Mouse (Mus musculus): ENCODE measurements at regions not wholly inside any gene's neighbourhood (a gene's known extent, or its start where the extent isn't known, plus 50 kb on each side); places are given as distances from the start of the nearest gene placed in this dataset.
A peak's percentile ranks its signal among the peaks of the same experiment; 100 is the strongest.

DNA sequence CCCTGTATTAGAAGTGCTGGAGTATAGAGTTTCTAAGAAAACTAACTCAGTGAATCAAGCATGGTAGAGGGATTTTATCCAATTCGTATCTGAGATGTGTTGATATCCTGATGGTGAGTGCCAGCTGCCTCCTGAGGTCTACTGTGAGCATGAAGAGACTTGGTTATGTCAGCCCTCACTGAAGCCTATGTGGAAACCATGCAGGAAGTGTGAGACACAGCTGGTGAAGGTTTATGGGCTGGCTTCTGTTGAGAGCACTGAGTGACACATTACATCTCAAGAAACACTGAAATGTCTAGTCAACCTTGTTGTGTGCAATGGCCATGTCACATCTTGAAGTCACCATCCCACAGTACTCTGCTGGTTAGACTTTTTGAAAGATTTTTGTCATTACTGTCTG is 104.6 kb downstream of the Psmg1 start:
- no peak for DNase-seq

DNA sequence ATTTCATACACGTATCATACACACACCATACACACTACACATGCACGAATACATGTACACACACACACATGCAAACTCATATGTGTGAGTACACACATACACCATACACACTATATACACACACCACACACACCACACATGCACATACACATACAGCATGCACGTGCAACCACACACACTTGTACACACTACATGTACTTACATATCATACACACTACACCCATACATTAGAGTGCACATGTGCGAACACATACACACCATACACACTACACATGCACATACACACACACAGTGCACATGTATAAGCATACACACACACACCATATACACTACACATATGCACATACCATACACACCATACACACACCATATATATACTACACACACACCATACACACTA is 117.5 kb downstream of the Psmg1 start:
- no peak for DNase-seq

DNA sequence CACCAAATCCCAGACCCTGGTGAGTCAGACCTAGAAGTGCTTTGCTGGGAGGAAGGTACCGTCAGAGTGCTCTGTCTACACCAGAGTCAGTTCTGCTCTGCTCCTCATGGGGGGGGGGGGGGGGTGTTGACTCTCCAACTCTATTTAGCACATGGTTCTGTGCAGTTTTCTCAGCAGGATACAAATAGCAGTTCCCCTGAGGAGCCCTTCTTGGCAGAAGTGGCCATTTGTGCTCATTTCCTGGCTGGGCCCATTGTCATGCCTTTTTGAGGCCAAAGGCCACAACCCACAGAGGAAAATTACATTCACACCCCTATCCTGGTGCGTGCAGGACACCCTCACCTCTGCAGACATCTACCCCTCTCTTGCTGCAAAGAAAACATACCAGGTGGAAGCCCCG is 118.3 kb downstream of the Psmg1 start:
- DNase-seq = peak; percentile 58

DNA sequence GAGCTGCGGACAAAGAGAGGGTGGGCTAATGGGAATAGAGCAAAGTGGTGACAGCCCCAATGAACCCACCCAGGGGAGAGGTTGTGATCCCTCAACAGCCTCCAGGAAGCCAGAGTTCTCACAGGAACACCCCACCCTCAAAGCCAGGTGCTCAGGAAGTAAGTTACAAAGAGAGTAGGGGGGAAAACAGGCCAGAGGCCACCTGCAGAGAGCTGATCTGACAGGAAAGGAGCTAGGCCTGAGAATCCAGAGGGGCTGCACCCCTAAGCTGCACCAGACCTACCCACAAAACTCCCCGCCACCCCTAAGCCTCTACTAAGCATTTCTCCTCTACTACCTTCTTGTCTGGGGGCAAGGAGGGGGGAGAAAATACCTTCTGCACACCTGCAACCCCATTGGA is 120.5 kb downstream of the Psmg1 start:
- no peak for DNase-seq

DNA sequence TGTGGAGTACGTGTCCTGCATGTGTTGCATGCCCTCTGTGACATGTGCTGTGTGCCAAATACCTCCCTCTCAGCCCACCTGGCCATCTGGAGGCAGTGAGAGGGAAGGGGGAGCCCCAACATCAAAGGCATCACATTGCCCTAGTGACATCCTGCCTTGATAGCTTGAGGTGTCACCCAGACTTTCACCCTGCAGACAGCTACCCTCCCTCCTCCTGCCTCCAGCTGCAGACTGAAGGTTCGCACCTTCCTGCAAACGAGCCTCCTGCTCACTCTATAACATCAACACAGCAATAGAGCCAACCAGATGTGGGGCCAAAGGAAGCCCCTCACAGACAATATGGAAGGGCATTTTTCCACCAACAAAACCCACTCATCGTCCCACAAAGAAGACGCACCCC is 121.3 kb downstream of the Psmg1 start:
- no peak for DNase-seq

DNA sequence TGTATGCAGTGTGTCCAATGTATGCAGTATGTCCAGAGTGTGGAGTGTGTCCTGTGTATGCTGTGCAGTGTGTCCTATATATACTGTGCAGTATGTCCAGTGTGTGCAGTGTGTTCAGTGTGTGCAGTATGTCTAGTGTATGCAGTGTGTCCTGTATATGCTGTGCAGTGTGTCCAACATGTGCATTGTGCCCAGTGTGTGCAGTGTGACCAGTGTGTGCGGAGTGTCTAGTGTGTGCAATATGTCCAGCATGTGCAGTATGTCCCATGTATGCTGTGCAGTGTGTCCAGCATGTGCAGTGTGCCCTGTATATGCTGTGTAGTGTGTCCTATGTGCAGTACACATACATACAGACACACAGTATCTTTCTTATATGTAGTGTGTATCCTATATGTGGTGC is 121.9 kb downstream of the Psmg1 start:
- no peak for DNase-seq

DNA sequence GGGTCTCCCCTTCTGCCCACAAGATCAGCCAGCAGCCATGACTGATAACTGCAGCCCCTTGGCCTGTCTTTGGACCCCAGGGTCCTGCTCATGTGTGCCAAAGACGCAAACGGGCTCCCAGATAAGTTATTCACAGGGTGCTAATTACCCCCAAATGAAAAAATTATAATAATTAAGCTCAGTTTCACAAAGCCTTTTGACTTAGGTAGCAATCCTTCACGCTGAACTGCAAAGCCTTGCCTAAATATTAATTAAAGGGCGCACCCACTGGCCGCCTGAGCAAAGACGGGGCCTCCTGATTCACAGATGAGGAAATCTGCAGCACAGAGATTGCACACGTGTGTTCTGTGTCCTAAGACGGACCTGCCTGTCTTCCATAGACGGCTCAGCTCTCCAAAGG is 123.2 kb downstream of the Psmg1 start:
- no peak for DNase-seq

DNA sequence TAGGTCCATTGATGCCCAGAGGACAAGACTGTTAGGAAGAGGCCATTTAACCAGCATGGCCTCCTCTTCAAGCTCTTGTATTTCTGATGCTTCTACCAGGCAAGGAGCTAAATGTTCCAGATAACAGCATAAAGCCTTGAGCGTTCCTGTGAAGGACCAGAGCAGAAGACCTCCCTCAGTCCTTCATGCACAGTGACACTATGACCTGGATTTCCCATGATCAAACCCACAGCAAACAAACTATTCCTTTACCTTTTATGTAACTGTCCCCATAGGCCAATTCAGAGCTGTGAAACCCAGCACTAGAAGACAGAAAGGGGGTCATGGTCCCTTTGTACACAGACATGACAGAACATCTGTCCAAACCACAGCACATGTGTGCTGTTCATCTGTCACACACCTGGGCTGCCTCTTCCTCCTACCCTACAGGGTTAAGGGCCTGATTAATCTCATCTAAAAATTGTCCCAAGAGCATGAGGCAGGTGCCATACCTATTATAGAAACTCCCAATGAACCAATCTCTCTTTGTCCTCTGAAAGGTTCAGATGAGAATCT is 123.8 kb downstream of the Psmg1 start:
- DNase-seq = no peak

DNA sequence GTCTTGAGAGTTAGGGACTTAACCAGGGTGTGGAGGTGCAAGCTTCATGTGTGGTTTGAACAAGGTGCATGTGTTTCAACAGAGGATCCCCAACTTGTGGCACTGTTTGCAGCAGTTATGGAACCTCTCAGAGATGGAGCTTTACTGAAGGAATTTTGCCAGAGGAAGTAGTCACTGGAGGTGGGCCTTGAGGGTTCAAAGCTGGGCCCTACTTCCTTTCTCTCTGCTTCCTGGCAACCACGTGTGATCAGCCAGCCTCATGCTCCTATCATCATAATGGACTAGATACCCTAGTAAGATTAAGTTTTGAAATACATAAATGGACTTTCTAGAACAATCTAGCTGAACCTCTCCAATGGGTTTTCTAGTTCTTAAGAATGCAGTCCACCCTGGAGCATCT is 125.2 kb downstream of the Psmg1 start:
- DNase-seq = no peak

DNA sequence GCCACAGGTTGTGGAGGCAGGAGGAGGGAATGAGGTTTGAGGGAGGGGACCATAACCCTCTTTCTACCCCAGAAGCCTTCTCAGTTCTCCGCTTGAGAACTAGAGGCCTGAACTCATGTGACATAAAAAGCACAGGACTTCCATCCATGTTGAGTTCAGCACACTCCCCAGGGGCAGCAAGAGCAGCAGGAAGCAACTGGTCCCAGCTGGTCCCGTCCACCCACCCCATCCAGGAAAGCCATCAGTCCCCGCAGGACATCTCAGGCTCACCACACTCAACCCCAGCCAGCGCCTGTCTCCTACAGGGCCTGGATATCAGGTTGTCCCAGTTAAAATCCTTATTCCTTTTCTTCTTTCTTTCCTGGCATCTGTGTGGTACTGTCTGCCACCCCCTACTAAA is 126.1 kb downstream of the Psmg1 start:
- no peak for DNase-seq

DNA sequence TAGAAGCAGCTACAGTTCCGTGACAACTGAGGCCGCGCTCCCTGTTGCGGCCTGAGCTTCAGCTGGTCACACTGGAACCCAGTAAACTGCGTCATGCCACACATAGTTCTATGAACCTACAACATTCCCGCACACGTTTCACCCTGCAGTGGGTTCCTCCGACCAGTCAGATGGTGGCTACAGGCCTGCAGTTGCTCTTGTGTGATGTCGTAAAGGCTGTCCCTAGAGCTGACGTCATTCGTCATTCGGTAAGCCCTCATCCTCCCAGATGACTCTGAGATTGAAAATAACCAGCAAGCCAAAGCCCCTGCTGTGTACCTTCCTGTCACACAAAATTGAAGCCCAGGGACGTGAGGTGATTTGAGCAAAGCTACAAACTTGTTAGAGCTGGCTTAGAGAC is 126.7 kb downstream of the Psmg1 start:
- DNase-seq = no peak

DNA sequence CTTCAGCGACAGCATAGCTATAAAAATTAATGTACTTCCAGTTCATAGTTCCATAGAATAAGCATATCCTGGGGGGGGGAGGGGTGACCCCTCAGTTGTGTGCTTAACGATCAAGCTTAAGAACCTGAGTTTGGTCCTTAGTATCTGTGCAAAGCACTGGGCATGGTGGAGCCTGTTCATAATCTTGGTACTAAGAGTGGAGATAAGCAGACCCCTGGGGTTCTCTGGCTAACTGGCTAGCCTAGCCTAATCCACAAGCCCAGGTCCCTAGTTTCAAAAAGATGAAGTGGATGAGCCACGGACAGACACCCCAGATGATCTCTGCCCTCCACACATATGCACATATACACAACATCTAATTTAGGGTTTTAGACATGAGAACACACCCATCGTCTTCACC is 127.2 kb downstream of the Psmg1 start:
- DNase-seq = no peak

DNA sequence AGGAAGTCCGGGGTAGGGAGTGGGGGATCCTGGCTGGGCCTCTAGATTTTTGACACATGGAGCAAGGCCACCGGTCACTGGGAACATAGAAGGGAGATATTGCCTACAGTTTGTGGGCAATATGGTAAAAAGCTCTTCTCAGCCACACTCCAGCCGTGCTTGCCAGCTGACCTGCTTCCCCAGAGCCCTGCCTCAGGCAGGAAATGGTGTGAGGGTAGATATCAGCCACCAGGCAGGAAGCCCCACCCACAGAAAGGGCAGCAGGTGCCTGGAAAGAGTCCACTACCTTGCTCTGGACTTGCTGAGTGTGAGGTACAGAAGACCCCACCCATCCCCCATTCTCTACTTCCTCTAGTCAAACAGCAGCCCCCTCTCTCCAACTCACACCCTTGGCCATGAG is 128.1 kb downstream of the Psmg1 start:
- peak; percentile 39 for DNase-seq

DNA sequence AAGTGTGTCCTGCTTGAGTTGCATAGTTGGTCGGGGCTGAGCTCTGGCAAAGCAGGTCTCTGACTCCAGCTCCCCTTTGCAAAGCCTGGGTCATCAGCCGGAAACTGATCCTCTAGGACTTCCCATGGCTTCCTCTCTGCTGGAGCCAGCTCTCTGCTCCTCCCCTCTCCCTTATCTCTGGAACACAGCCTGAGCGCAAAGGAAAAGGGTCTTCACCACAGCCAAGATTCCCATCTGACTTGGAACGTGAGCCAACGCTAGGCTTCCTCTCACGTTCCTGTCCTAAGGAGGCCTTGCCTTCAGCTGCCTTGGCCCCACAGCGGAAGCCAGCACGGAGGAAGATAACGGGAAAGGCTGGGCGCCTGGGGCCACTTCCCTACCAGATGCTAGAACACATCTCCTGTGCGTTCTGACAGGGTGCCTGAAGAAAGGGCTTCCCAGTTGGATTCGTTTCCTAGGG is 129.5 kb downstream of the Psmg1 start:
- peak; percentile 56 for DNase-seq

DNA sequence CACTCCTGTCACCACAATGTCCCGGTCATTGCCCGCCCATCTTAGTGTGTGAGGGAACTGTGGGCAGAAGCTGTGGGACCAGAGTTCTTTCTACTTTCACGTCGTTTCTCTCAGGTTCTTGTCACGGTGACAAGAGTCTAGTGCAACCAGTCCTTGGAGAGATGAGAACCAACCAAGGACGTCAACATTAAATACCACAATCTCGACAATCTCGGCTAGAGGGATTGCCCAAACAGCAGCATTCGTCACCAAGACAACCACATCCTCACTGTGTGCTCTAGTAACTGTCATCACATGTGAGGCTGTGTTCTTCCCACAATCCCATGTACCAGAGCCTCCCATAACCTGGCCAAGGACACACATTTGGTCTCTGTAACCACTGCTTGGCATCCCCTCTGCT is 129.9 kb downstream of the Psmg1 start:
- DNase-seq = no peak

DNA sequence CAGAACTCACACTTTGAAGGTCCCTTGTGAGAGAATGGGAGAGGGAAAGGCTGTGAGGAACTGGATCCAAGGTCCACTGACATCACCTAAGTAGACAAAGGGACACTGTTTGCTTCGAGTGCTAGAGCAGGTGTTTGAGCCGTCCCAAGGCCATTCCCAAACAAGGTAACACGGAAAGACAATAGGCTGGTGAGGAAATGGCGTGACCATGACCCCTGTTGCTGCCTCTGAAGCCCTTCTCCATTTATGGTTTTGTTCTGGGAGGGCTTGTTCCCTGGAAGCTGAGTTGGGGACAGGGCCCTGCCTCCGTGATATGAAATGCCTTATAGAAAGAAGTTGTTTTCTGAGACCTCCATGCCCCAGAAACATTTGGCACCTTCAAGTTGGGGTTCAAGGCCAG is 130.6 kb downstream of the Psmg1 start:
- DNase-seq = no peak

DNA sequence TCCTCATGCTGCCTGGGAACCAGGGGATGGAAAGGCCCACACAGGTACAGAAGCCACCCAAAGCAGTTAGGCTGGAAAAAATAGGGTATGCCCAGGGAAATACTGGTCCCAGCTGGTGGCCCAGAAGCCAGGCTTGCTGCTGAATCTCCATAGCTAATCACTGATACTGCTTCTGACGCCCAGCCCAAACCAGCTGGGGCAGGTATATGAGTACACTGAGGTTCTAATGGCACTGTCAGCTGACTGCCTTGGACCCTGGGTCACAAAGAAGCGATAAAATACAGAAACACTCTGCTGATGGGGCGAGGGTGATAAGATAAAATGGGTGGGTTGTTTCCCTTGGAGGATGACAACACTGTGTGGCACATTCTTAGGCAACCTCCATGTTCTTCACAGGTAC is 133.4 kb downstream of the Psmg1 start:
- DNase-seq = no peak

DNA sequence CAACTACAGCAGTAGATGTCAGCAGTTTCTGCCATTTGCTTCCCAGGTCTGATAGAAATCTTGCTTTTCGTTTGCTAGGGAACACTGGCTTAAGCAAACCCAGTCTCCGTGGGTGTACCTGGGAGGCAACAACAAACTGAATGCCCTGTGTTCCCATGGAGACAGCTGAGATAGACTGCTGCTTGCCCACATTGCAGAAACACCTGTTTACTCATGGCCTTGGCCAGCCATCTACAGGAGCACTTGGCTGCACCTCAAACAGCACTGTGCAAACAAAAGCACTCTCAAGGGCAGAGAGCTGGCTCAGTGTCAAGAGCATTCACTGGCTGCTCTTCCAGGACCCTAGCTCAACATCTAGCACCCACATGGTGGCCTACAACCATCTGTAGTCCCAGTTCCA is 135.5 kb downstream of the Psmg1 start:
- DNase-seq = peak; percentile 55

DNA sequence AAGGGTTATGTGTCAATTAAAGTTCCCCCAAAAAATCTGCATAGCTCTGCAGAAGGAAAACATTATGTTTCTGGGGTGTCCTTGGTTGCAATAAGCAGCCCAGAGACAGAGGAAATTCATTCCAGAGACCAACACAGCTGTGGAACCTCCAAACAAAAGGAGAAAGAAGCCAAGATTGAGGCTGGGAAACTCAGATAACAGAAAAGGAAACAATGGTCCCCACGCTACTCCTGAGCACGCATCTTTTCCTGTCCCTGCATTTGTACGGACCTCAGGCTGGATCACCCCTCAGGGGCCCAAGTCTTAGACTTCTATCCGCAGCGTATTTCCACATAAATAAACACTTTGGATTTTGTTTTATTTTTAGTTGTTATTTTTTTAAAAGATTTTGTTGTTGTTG is 138.9 kb downstream of the Psmg1 start:
- no peak for DNase-seq

DNA sequence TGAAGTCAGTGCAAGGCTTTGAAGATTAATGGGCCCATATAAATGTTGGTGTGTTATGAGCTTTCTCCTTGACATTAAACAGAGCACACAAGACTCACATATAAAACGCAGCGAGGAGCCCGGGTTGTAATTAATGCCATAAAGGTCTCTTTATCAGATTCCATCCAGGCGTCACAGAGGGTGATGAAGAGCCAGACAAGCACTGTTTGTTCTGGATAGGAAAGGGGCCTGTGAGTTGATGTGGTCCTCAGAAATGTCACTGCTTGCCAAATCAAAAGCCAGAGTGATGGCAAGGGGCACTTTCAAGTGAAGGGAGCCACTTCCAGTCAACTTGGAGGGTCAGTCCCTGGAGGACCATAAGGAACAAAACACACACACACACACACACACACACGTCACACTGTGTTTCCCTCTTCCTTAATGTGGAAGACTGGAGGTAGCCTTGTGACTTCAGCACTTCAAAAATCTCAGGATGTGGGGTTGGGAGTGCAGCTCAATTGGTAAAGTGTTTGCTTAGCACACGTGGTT is 142.1 kb downstream of the Psmg1 start:
- no peak for DNase-seq

DNA sequence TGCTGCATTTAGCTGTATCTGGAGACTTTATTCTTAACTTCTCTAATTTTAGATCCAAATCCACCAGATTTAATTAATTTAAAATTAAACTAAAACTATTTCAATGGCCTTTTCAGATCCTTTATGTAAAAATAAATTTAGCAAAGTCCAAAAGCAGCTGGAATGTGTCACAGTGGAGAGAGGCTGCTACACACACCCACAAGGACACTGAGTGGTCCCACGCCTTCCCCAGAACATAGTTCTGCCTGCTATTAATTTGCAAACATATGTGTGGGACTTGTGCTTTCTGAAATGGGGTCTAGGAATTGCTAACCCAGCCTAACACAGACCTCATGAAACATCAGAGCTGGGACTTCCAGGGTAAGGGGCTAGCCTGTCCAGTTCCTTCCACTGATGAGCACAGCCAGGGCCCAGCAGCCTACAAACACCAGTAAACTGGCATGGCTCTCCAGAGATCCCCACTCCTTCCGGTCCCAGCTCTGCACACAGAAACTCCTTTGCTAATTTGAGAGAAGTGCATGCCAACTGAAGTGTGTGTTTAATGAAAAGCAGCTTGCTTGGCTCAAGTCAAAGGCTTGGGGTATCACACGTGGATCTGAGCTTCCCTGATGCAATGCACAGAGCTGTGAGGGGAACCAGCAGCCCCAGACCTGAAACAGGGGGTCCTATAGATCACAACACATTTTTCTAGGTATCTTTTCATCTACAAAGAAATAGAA is 142.8 kb downstream of the Psmg1 start:
- no peak for DNase-seq

DNA sequence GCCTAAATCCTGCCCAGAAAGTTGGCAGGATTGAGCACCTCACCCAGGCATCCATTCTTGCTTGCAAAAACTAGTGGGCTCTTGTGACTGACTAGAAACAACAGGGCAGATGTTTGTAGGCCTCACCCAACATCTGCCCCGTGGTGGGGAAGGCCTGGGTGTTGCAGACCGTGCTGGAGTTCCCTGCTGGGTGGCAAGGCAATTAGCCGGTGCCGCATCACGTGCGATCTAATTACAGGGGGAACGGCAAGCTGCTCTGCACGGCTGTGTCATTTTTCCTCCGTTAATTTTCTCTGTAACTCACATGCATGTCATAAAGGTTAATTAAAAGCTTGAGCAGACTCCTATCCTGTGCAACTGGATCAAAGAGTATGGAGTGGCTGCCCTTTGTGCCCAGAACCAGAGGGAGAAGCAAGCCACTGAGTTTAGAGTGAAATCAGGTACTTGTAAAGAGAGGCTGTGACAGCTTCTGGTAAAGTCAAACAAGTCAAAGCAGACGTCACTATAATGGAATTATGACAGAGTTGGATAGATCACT is 143.5 kb downstream of the Ets2 start:
- DNase-seq = no peak

DNA sequence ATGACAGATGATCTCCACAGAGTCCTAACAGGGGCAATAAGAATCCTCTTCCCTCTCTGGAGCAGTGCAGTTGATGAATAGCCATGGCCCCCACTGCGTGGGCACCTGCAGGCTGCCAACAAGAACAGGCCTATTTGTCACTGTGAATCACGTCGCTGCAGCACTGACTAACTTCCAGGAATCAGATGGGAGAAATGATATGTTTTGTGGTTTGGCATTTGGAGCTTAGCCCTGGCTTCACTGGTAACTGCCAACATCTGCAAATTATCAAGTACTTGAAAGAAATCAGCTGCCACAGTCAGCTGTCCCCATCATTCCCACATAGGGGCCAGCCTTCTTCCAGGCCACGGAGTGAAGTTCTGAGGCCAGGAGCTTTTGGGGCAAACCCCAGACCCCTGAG is 142.8 kb downstream of the Ets2 start:
- peak; percentile 38 for DNase-seq

DNA sequence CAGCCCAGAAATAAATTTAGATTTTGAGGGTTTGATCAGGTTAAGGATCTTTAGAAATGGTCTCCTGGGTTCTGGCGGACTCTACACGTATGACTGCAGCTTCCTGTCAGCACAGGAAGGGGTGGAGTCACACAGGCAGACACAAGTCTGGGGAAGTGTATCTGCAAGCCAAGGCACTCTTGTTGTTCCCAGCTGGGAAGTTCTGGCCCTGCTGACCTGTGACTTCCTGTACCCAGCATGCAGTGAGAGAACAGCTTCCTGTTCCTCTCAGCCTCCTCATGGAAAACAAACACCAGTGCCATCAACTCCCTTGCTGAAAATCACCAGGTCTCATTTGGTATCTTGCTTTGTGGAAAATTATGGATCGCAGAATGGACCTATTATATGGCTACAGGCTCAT is 140.9 kb downstream of the Ets2 start:
- DNase-seq = no peak
